Mouse (Mus musculus) adrenal gland, adult (tissue): ENCODE measurements at regions not wholly inside any gene's neighbourhood (a gene's known extent, or its start where the extent isn't known, plus 50 kb on each side); places are given as distances from the start of the nearest gene placed in this dataset.

Experiments used
- DNase-seq, 2 experiments: peaks; one replicate each; pipeline ENCODE4 v3.0.0; 2022 to 2023; ENCODE audit warnings: low spot score in 1 of 2; ENCODE audit not compliant: inconsistent age in 2 of 2

DNA sequence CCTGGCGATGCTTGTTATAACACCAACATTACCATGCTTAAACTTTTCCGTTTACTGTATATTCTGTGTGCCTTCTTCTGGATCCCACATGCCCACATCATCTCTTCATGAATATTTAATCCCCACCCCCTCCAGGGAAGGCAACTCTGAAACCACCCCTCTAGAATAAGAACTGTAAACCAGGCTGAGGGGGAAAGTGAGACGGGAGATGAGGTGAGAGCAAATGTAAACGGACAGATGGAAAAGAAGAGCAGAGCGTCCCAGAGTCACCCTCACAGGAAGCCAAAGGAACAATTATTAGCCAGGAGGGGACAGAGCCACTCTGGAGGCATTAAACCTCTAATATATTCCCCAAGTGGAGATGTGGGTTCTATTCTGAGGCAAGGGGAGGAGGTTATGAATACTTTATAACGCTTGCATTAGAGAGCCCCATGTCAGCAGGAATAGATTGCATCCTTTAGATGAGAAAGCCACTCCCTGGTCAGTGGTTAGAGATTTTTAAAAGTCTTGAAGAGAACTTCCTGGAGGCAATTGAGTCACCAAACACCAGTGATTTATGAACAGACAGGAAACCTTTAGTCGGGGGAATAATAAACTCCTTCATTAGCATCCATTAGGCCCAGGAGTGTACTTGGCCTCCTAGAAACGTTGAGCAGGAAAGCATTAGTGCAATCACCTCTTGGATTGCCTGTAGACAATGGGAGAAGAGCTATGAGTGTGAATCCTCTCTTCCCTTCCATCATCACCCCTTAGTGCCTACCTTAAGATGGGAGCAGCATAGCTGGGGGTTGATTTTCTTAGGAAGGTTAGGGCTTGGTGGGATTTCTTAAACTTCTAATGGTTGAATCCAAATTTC is 220.1 kb downstream of the Elavl2 start:
- DNase-seq, result no peak

GRCm38 (mm10) chr4:91164280-91165121 is 236.1 kb downstream of the Elavl2 start:
- DNase-seq, result no peak

DNA sequence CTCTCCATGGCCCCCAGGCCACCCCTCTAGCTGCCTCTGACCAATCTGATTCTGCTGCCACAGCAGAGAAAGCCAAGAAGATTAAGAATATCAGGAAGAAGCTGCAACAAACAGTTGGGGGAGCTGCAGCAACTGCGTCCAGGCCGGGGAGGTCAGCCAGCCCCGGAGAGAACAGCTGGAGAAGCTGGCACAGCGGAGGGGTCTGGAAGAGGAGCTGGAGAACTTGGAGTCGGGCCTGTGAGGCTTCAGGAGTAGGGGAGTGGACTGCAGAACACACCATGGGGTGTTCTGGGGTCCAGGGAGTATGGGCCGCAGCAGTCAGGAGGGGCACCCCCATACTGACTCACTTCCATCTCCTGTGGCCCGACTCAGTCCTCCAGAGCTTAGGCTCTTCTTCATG is 243.5 kb downstream of the Elavl2 start:
- DNase-seq, result no peak

DNA sequence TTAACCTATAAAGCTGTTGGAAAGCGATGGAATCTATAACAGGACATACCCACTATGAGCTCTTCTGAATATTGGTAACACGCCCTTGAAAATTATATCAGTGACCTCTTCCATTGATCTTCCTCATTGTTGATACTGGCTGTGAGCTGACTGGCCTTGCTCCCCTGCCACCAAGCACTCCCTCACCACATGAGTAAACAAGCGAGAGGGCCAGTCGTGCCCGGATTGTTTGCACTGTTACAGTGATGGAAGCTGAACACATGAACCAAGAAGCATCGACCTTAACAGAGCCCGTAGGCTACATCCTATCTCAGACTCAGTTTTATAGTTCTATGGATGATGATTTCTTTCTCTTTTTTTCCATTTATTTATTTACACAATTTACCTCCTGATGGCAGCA is 255.9 kb downstream of the Elavl2 start:
- DNase-seq, result no peak

GRCm38 (mm10) chr4:91143906-91144305 is 256.7 kb downstream of the Elavl2 start:
- no peak for DNase-seq

DNA sequence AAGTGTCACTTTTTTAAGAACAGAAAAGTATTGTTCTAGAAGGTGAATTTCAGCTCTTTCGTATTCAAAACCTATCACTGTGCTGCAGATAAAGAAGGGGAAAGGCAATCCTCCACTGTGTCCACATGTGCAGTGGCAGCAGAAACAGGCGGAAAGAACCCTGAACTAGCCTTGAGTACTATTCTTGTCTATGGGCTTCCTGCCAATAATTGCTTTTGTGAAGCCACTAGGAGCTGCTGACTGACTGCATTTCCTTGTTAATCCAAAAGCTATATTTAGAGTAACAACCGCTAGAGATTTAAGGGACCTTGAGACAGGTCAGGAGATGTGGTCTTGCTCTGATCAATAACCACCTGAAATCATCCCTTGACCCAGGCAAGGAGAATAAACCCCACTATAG is 265.3 kb downstream of the Elavl2 start:
- DNase-seq, result peak in 1 of 2 experiments; percentile 76

DNA sequence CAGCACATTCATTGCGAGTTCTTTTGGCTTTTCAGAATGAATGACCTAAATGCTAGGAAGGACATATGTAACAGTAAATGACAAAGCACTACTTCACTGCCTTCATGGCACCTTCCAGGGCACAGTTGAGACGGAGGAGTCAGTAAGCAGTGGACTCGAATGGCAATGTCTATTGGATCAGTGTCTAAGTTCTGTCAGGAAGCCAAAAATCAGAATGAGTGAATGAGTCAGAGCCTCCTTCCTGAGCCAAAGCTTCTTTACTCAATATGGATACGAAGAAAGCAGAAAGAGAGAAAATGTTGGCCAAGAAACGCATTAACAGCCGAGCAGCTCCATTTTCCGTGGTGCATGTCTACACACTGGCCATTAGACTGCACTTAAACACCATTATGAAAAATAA is 268.3 kb downstream of the Elavl2 start:
- peak in 1 of 2 experiments; percentile 59 for DNase-seq

DNA sequence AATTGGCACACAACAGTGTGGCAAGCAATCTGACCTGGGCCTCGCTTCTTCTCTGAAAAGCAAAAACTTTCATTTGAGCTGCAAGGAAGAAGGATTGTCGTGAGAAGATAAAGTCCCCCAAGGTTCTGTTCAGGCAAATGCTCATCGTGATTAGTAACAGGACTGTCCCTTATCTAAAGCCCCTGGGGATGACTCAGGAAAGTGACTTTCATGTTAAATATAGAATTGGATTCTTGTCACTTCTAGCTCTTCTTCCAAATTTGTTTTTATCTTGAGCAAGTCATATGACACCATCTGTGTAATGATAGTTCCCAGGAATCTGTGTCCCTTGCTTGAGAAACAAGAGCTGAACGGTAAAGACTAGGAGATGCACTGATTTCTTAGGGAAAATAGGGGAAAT is 280.3 kb downstream of the Elavl2 start:
- DNase-seq, result no peak

DNA sequence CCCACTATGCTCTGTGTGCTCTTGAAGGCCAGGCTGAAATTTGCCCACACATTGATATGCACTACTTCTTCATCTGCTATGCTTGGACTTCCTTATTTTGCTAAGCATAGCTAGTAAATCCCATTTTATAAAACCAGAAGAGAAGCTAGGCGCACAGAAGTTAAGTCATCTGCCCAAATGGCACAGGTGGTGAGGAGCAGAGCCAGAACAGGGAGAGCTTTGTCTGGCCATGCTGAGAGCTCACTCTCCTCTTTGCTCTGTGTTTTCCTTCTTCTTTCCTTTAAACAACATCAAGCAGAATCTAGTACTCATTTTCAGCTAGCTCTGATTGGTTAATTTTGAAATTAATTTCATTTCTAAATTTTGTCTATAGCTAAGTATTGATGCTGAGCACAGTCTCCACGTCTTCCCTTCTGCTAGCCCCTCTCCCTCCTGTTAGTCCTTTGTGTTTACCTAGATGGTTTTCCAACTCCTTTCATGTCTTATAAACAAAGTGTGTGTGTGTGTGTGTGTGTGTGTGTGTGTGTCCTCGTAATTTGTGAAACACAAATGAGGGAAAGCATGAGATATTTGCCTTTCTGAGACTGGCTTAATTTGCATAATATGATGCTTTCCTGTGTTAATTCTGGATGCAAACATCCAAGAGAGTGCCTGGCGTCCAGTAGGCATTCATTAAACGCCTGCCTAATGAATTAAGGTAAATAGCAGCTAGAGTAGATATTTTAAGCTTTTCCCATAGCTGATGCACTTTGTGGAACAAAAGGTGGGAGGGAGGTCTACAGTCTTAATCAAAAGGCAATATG is 283.6 kb downstream of the Elavl2 start:
- no peak for DNase-seq

DNA sequence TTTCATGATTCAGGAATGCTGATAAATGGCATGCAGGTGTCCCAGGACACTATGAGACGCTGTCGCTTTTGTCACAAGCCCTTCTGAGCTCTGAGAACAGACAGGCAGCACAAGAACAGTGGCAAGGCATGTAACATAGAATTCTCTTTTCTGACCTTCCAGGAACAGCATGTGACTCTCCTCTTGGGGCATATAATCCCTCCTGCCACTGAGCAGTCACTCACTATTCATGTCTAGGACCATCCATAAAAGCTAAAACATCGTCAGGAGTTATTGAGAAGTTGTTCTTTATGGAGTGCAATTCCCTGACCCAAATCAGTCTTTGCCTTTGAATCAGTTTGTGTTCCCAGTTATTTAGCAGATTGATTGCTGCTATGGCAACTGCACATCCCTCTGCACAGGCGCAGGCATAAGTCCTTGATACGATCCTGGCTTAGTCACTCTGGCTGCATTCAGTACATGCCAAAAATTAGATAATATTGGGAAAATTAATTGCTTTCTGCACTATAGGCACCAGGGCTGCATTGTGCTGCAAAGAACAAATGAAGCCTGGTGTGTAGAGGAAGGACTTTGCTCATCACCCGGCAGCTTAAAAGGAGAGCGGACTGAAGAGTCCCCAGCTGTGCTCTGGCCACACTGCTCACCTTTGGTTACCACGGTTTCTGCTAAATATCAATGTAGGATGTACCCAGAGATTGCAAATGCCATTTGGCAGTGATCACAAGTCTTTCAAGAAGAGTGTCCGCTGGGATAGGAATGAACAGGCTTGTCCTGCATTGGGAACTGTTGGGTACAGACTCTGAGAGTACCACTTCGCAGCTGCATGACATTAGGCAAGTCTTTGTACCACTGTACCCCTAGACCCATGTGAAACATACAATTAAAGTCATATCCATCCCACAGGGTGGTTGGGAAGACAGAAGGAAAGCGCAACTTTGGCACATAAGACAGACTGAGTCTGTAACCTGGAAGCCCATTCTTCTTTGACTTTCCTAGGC is 288.6 kb downstream of the Elavl2 start:
- DNase-seq, result peak in 1 of 2 experiments; percentile 52

DNA sequence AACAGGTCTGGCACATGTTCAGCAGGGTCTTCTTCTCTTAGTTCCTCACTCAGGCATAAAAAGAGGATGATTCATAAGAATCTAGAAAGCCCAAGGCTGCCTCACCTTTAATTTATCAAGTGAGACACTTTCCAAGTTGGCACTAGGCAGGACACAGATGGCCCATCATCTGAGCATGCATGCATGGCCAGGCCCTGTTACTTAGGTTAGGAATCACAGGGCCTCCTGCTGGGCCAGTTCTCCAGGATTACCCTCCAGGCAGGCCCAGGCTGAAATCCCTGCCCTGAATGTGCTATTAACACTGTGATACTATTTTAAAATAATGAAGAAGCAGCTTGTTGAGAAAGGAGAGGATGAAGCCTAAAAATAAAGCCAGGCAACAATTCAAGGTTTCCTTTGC is 304.5 kb downstream of the Elavl2 start:
- no peak for DNase-seq

GRCm38 (mm10) chr4:91094382-91094781 is 306.2 kb downstream of the Elavl2 start:
- no peak for DNase-seq

DNA sequence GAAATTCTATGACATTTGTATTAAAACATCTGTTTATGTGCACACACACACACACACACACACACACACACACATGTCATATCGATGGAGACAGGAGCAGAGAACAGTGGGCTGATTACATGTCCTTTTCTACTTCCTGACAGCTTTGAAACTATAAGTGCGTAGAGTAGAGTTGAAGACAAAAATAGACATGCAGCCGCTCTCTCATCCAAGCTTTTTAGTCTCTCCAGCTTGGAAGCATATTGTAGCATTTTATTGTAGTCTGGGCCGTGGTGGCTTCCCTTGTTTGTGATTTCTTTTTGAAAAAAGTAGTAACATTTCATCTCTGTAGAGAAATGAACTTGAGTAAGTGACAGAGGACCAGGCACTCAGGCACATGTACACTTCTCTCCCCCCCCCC is 306.7 kb downstream of the Elavl2 start:
- no peak for DNase-seq

DNA sequence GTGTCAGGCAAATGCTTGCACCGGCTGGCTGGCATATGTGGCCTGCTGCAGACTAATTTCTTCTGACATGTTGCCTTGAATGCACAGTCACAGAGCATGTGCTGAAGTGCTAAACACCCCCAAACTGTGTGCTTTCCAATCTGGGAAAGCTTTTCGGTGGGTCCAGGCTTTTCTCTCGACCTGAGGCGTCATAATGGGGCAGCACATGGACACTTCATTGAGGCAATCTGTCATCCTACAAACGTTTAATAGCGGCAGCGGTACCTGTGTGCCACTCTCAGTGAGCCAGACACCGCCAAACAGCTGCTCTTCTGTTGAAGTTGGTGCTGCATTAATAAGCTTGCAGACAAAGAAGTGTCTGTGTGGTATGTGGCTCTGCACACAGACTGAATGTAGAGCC is 308.3 kb downstream of the Elavl2 start:
- DNase-seq, result no peak

GRCm38 (mm10) chr4:91091910-91092309 is 308.7 kb downstream of the Elavl2 start:
- no peak for DNase-seq

DNA sequence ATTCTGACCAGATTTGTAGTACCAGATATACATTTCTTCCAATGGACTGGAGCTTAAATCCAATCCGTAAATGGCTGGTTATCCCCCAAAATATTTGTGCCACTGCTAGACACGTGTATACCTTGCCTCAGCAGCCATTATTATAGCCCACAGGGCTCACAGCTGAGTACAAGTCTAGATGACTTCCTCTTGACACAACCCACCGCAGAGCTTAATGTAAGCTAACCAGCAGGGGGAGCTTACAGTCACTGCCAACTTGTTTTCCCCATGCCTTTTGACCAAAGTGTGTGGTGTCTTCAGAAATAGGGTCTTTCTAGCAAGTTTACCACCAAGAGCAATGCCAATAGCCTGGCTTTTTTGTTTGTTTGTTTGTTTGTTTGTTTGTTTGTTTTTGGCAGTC is 316.6 kb downstream of the Elavl2 start:
- DNase-seq, result peak in 1 of 2 experiments; percentile 31

DNA sequence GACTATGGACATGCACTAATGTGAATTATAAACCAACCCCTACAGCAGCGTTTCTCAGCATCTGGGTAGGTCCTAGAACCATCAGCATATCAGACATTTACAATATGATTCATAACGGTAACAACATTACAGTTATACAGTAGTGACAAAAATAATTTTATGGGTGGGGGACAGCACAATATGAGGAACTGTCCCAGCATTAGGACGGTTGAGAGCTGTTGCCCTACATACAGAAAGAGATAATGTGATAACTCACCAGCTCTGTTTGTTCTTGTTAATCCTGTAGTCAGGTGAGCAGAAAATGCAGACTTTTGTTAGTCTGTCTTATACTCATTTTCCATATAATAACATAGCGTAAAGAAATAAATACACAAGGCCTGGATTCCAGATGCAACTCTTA is 319.1 kb downstream of the Elavl2 start:
- no peak for DNase-seq

- no peak for DNase-seq
Observed at GRCm38 (mm10) chr4:91080620-91081441, 319.8 kb downstream of the Elavl2 start.

GRCm38 (mm10) chr4:91071263-91071662 is 329.3 kb downstream of the Elavl2 start:
- no peak for DNase-seq
